Mouse (Mus musculus) T-helper 1 cell (primary cell): Measurements from ENCODE around the gene Wbp2nl.
"Not testable (repeated sequence)": the region's sequence is repeated elsewhere in the genome, so short reads cannot be mapped to it uniquely, and the experiment has no call there.

Source experiments
- in situ Hi-C: fragments of 300-600 bp; cut with MboI, MseI; formaldehyde crosslinking; loops from one replicate; pipeline ENCODE4 v1.15.1; 2025; ENCODE audit warnings: high pct_unique_total_duplicates

Gene Wbp2nl

GRCm38 (mm10) chr15:82348258-82348998 is 49.7 kb downstream of the Wbp2nl start:
- in situ Hi-C loops, result no loop called here

GRCm38 (mm10) chr15:82348999-82349341 is 50.2 kb downstream of the Wbp2nl start:
- in situ Hi-C loops, result no loop called here

- in situ Hi-C loops, result loop anchor here (10.0 kb wide), 1 partner anchor 754 kb away; no protein-coding TSS in a partner anchor
Measured at GRCm38 (mm10) chr15:82350349-82350748, 51.6 kb downstream of the Wbp2nl start.

GRCm38 (mm10) chr15:82351480-82351879 is 52.7 kb downstream of the Wbp2nl start:
- in situ Hi-C loops, result loop anchor here (10.0 kb wide), 1 partner anchor 753 kb away; no protein-coding TSS in a partner anchor

- in situ Hi-C loops, result loop anchor here (10.0 kb wide), 1 partner anchor 752 kb away; no protein-coding TSS in a partner anchor
Measured at GRCm38 (mm10) chr15:82353078-82353744, 54.5 kb downstream of the Wbp2nl start.

GRCm38 (mm10) chr15:82353745-82354113 is 55.0 kb downstream of the Wbp2nl start:
- in situ Hi-C loops, result loop anchor here (10.0 kb wide), 1 partner anchor 751 kb away; no protein-coding TSS in a partner anchor

- in situ Hi-C loops, result loop anchor here (10.0 kb wide), 1 partner anchor 750 kb away; no protein-coding TSS in a partner anchor
Measured at GRCm38 (mm10) chr15:82354126-82354945, 55.6 kb downstream of the Wbp2nl start, which contains the start of gene Ndufa6. Ndufa6 (minus strand) TSS chr15:82354322.

GRCm38 (mm10) chr15:82358431-82359260 is 59.9 kb downstream of the Wbp2nl start:
- in situ Hi-C loops, result loop anchor here (10.0 kb wide), 1 partner anchor 746 kb away; no protein-coding TSS in a partner anchor

- in situ Hi-C loops, result no loop called here
Measured at GRCm38 (mm10) chr15:82361459-82362018, 62.8 kb downstream of the Wbp2nl start.

- in situ Hi-C loops, result no loop called here
Measured at GRCm38 (mm10) chr15:82362234-82362633, 63.5 kb downstream of the Wbp2nl start.

- in situ Hi-C loops, result not testable (repeated sequence)
Measured at GRCm38 (mm10) chr15:82363801-82364200, 65.0 kb downstream of the Wbp2nl start.
